Mouse (Mus musculus) T-cell, adult 2 months (primary cell): ENCODE results near the gene Crisp4.

Source experiments
- DNase-seq: peaks from one replicate; pipeline ENCODE4 v3.0.0; 2022; ENCODE audit warnings: low spot score

Crisp4 gene

DNA sequence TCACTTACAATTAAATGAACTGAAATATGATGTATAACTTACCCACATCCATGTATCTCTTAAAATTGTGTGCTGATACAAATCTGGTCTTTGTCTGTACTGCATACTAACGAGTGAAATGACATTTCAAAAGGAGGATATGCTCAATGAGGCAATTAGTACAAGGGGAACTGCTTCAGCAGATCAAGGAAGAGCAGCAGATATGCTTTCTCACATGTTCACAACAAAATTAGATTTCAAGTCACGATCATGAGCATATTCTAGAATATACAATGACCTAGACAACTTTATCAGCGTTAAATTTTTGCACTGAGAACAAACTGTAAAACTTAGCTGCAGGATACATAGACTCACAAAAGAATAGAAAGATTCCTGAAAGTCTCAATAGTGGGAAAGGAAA lies at the start of gene Crisp4:
TSS of gene Crisp4 (minus strand) at position 101 of the 400 bp plus-strand sequence.
- DNase-seq: no peak

DNA sequence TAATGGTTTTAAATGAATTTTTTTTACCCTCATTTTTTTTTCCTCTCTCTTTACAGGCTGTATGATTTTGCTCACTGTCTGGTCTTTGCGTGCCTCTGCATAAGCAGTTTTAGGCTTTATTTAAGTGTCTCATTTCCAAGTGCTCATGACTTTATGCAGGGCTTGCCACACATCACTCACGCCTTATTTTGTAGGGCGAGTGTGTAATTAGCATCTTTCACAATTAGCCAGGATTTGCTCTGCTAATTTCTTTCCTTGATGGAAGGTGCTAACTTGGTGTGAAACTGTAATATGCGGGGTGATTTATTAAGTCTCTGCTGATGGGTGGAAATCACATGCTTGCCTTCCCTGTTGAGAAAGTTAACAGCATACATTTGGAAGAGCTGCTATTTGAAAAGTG lies 46.0 kb upstream of the Crisp4 start:
- DNase-seq: no peak

DNA sequence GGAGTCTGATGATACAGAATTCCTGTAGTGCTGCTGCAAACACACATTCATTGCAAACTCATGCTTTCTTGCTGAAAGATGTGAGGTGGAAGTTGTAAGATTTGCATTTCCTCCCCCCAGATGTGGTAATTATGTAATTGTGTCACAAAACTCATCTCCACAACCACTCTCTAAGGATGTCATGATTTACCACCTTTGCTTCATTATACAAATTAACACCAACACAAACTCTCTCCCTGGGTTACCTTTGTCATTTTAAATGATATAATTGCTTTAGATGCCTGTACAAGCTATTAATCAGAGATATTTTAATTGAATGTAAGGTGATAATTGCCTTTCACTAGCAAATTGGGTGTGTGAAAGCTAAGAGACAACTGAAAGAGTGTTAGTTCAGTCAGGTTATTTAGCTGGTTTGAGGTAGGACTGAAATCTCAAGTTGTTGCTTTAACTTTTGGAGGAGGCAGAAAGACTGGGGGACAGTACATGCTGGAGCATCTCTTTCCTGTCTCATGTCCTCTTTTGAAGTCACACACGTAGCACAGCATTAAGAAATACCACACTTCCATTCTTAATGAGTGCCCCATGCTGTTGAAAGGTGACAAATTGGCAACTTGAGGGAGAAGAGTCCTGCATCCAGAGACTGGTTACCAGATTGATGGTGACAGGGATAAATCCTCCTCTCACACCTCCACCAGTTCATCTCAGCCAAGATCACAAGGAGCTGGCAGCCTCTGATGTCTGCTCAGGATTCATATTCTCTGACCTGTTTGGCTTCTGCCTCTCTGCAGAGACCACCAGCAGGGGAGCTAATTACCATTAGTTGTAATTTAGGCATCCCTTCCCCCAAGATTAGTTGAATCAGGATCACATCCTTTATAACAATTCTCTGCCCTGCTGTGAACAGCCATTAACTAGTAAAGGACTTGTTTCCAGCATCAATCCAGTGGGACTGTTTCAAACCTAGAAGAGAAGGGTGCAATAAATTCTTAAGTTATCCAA lies 45.3 kb upstream of the Crisp4 start:
- no peak for DNase-seq

DNA sequence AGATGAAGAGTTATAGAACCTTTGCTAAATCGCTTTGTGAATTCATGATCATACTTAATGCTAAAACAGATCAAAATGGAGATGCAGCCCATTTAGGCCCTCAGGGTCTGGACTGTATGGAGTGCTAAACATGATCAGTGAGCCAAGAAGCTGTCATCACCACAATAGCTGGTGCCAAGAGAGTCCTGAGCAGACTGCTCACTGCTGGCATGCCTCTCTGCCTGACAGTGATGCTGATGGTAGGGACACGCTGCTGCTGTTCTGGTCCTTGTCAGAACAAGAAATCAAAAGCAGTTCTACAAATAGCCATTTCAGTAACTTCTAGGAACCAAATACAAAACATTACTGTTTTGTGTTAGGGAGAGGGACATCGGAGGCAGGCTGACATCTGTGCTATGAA lies 35.5 kb upstream of the Crisp4 start:
- no peak for DNase-seq

DNA sequence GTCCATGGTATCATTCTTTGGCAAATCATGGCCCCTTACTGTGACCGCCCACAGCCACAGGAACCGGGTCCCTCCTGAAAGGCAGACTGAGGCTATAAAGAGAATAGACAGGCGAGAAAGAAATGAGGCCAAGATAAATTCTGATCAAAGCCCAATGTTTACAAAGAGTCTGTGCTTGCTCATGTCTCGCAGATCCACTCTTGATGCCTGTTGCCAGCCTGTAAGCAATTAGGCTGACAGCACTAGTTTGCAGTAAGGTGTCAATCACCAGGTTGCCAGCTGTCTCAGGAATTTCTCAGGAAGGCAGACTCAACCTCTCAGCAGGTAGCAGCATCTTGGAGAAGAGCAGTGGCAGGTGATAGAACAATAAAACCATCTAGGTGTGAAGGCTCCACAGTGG lies 24.9 kb upstream of the Crisp4 start:
- no peak for DNase-seq

DNA sequence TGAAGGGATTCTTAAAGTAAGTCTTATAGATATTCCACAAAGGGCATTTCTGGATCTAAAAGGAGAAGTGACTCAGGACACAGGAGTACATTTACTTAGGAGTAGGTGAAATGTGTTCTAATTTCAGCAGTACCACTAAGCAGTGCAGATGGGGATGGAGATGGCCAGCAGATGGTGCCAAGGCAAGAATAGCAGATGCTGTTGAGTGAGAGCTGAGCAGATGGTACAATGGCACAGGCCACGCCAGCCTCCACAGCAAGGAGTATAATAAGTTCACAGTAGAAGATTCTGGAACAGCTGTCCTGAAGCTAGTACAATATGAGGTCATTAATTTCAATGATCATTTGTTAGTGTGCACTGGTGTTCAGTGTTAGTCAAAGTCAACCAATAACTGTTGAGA lies 22.6 kb upstream of the Crisp4 start:
- DNase-seq: no peak

DNA sequence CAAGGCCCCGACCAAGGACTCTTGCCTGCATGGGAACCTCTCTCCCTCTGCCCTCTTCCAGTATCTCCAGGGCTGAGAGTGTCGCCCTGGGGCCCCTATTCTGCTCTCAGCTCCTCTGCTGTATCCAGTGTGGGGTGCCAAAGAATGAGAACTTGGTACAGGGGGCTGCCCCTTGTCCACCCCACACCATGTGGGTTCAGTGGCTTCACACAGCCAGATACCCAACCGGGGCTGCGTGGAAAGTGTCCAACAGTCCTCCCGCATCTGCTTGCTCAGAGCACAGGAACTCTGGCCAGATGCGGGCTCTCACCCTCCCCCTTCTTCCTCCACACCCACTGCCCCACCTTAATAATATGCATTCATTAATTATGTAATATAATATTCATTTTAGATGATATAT lies 13.4 kb upstream of the Crisp4 start:
- no peak for DNase-seq

DNA sequence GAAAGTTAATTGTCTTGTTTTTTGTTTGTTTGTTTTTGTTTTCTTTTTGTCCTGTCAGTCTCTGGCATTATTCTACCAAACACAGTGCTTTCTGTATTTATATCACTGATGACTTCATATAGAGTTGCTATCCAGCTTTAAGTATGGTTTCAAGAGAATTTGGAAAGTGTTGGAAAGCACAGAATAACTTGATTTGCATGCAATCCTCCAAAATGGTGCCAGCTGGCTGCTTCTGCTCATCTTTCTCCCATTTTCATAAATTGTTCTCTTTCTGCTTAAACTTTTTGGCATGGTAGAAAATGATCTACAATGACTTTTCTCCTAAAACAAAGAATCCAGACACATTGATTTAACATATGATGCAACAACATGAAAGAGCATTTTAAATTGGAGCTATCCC lies 2.5 kb upstream of the Crisp4 start:
- DNase-seq: no peak

DNA sequence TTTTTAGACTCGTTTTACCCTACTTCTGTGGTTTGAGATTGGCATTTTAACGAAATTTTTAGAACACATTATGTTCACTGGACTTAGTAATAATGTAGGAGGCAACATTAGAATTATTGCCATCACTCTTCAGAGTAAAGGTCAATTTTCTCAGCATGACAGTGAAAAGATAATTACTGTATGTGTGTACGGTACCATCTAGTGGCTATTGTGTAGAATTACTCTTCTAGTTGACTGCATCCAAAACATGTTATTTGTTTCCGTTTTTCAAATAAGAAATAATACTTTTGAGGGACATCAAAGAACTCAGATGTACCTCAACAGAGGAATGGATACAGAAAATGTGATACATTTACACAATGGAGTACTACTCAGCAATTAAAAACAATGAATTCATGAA lies 14.0 kb downstream of the Crisp4 start:
- no peak for DNase-seq

DNA sequence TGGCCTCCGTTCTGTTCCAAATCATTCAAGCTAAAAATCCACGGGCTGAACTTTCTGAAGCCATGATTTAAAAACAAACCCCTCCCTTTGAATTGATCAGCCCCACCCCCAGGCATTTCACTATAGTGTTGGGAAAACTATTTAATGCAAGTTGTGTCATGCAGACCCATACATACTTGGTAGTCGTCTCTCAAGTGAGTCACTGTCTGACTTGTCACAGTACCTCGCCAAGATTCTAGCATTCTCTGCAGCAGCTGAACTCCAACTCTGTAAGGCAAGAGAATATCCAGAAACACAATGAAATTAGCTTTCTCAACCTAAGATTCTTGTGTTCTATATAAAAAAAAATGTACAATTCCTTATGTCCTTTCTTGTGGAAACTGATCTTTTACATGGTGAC lies 15.7 kb downstream of the Crisp4 start:
- no peak for DNase-seq

DNA sequence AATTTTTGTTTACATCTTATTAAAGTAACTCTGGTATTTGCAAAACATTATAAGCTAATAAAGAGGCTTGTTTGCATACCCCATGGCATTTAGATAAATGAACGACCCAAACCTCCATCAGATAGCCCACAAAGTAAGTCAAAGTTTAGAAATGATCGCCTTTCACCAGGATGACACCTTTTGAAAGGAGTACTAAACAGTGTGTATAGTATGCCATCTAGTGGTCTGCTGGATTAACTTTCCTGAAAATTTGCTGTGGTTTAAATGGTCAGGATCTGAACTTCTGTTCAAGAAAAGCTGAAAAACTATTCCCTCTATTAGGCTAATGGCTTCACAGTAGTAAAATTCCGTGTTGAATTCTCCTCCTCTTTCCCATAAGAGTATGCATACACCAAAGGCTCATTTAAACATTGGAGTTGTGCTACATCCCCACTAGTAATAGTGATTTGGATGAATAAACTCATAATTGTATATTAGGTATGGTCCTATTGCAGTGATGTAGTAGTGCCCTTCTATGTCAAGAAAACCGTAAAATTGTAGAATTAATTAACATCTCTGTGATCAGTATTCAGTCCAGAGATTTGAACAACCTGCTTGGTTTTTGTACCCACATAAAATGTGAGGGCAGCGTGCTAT lies 38.9 kb downstream of the Crisp4 start:
- no peak for DNase-seq

DNA sequence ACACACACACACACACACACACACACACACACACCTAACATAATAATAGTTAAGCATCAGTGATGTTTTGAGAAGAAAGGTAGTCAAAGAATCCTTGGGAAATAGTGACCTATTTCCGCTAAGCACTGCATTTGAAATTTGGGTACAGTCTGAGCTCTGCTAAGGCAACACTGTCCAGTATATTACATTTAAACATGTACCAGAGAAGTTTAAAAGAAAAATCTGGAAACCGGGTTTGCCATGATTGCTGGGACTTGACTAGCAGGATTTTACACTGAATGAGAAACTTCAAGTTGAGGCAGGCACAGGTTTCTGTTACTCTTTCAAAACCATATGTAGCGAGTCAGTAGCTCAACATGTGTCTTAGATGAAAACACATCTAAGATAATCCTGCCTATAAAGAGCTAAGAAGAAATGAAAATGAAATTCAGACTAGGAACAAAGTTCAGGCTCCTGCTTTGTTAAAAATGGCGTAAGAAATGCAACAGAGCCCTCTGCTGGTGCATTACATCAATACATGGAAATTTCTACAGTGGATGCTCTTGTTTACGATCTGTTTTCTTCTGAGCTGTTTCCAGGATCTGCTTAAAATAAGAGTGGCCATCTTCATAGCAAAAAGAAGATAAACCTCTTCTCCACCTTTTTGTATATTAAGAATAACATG lies 39.7 kb downstream of the Crisp4 start:
- no peak for DNase-seq

DNA sequence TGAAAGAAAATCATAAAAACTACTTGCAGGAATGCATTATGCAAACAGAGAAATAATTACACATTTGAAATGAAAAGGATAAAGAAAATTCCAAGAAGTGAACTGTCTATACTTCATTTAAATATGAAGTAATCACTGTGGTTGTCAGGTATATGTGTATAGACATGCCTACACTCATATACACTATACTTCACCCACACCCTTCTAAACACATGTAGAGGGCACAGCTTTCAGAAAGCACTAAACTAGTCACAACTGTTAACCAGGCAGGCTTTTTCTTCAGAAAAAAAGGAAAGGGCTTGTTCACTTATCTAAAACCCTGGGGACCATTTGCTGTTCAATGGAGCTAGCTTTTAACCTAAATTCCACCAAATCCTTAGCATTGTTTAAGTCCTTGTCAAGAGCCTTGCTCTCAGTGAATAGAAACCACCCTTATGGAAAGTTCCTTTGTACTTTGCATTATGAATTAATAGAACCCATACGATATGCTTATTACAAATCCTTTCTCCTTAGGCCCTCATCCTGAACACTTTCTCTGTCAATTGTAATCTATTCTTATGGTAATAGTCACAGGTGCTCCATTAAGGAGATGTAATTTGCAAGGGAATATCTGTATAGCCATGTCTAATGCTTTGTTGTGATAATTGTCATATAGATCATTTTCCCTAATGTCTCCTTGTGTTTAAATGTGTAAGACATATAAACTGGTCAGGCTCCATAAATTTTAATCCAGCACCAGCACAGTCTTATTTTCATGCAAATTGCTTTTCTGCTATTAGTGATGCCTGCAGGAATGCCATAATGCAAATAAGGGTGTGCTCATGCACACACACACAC lies 40.5 kb downstream of the Crisp4 start:
- no peak for DNase-seq
